Mouse (Mus musculus) hindbrain, embryonic 12.5 days (tissue): Measurements from ENCODE around the gene Myadm. TPM values are rescaled to one million over a fixed set of nuclear protein-coding genes. Genes with fewer than 3 reads are reported as not detected.

ENCODE experiments used
- ATAC-seq: fragments of 200-750 bp; cut with Nextera tagmentation; 2 replicates; pipeline ENCODE4 v1.8.0; 2017; ENCODE audit warnings: moderate TSS enrichment; ENCODE audit not compliant: low FRiP score
- H3K27ac ChIP-seq: fragments of 300-500 bp; sonication (generic); 2 replicates; pipeline ENCODE4 v1.5.1; 2016; ENCODE audit warnings: mild to moderate bottlenecking
- H3K27me3 ChIP-seq: fragments of 300-500 bp; sonication (generic); 2 replicates; pipeline ENCODE4 v1.6.1; 2016; ENCODE audit warnings: mild to moderate bottlenecking
- H3K36me3 ChIP-seq: fragments of 300-500 bp; sonication (generic); 2 replicates; pipeline ENCODE4 v1.6.1; 2016; ENCODE audit warnings: mild to moderate bottlenecking
- H3K4me1 ChIP-seq: fragments of 300-500 bp; sonication (generic); 2 replicates; pipeline ENCODE4 v1.6.1; 2016
- H3K4me2 ChIP-seq: fragments of 300-500 bp; sonication (generic); replicated peaks from 2 replicates; pipeline ENCODE4 v1.6.1; 2016; ENCODE audit warnings: mild to moderate bottlenecking
- H3K4me3 ChIP-seq: fragments of 300-500 bp; sonication (generic); 2 replicates; pipeline ENCODE4 v1.5.1; 2016; ENCODE audit warnings: mild to moderate bottlenecking
- H3K9ac ChIP-seq: fragments of 300-500 bp; sonication (generic); 2 replicates; pipeline ENCODE4 v1.6.1; 2016; ENCODE audit warnings: mild to moderate bottlenecking, moderate library complexity
- H3K9me3 ChIP-seq: fragments of 300-500 bp; sonication (generic); replicated peaks from 2 replicates; pipeline ENCODE4 v1.6.1; 2016; ENCODE audit warnings: mild to moderate bottlenecking
- WGBS: fragments of 180-500 bp; shearing (Covaris S2); methylation state at CpG from one replicate; pipeline ENCODE4 v1.1.7; 2016; 5-methylcytosine and 5-hydroxymethylcytosine counted together
- polyA plus RNA-seq: library from polyadenylated mRNA; unstranded; fragments of >200 nt; fragmentation: Nextera tagmentation; extraction: Ambion mirVana; gene quantifications from 2 replicates; pipeline ENCODE4 v1.2.1, GENCODE M21; 2016

Gene Myadm
- polyA plus RNA-seq, 1 experiment from 2014 or later: 36.1 TPM

GRCm38 (mm10) chr7:3292791-3293190 lies 3.9 kb downstream of the Myadm start:
- 4% methylated on average over 14 of the region's 14 CpGs for WGBS
- ATAC-seq: no peak

GRCm38 (mm10) chr7:3294794-3295193 lies 5.9 kb downstream of the Myadm start:
- peaks cover 2% of the 10 kb centered on the region; the same call in 1 of the 2 replicates for H3K27me3 ChIP-seq
- 92% methylated on average over 1 of the region's 1 CpGs for WGBS
- no peak overlapping the region for H3K4me2 ChIP-seq
- no peak for ATAC-seq
- H3K4me1 ChIP-seq: peaks cover 19% of the 10 kb centered on the region
- no peak overlapping the region for H3K4me3 ChIP-seq
- H3K9me3 ChIP-seq: no peaks in the 10 kb centered on the region
- no peak overlapping the region for H3K9ac ChIP-seq
- H3K36me3 ChIP-seq: peaks cover 37% of the 10 kb centered on the region
- H3K27ac ChIP-seq: no peak overlapping the region

More at GRCm38 (mm10) chr7:3292791-3293190, 3.9 kb downstream of the Myadm start:
- peaks cover 21% of the 10 kb centered on the region for H3K4me1 ChIP-seq
- H3K4me3 ChIP-seq: peak overlapping the region; percentile 24
- H3K27me3 ChIP-seq: no peaks in the 10 kb centered on the region
- 0 out of 2 replicates have a peak overlapping the region, but pooled peaks have one; percentile 52 for H3K27ac ChIP-seq
- H3K36me3 ChIP-seq: peaks cover 29% of the 10 kb centered on the region
- H3K9me3 ChIP-seq: no peaks in the 10 kb centered on the region
- peak overlapping the region; percentile 49; the same call in 1 of the 2 replicates for H3K9ac ChIP-seq
- peak overlapping the region; percentile 50 for H3K4me2 ChIP-seq

GRCm38 (mm10) chr7:3295321-3296110 lies 6.6 kb downstream of the Myadm start:
- Histone ChIP-seq H3K4me1 (peaks cover 15% of the 10 kb centered on the region), H3K27ac (no peak overlapping the region), H3K4me3 (no peak overlapping the region), H3K36me3 (peaks cover 39% of the 10 kb centered on the region), H3K27me3 (peaks cover 9% of the 10 kb centered on the region), H3K9me3 (no peaks in the 10 kb centered on the region), H3K9ac (no peak overlapping the region), H3K4me2 (no peak overlapping the region)
- no peak for ATAC-seq
- 90% methylated on average over 5 of the region's 5 CpGs for WGBS

GRCm38 (mm10) chr7:3296711-3297110 lies 7.8 kb downstream of the Myadm start:
- H3K4me3 ChIP-seq: no peak overlapping the region
- no peak overlapping the region for H3K27ac ChIP-seq
- peaks cover 6% of the 10 kb centered on the region for H3K4me1 ChIP-seq
- peaks cover 21% of the 10 kb centered on the region for H3K27me3 ChIP-seq
- H3K4me2 ChIP-seq: no peak overlapping the region
- WGBS: 92% methylated on average over 16 of the region's 16 CpGs
- no peak for ATAC-seq
- no peak overlapping the region for H3K9ac ChIP-seq
- H3K9me3 ChIP-seq: no peaks in the 10 kb centered on the region
- H3K36me3 ChIP-seq: peaks cover 39% of the 10 kb centered on the region

- WGBS: 56% methylated on average over 7 of the region's 7 CpGs
- Histone ChIP-seq H3K4me2 (no peak overlapping the region), H3K27ac (no peak overlapping the region), H3K9ac (no peak overlapping the region), H3K36me3 (peaks cover 34% of the 10 kb centered on the region), H3K27me3 (peaks cover 53% of the 10 kb centered on the region), H3K4me3 (no peak overlapping the region), H3K4me1 (peaks cover 31% of the 10 kb centered on the region), H3K9me3 (no peaks in the 10 kb centered on the region)
- no peak for ATAC-seq
Measured at GRCm38 (mm10) chr7:3299941-3300617, 11.2 kb downstream of the Myadm start.

- Histone ChIP-seq H3K4me2 (no peak overlapping the region), H3K27me3 (peaks cover 62% of the 10 kb centered on the region), H3K9me3 (no peaks in the 10 kb centered on the region), H3K9ac (no peak overlapping the region), H3K27ac (no peak overlapping the region), H3K36me3 (peaks cover 27% of the 10 kb centered on the region), H3K4me3 (no peak overlapping the region), H3K4me1 (peaks cover 34% of the 10 kb centered on the region)
- WGBS: 66% methylated on average over 8 of the region's 8 CpGs
- no peak for ATAC-seq
Measured at GRCm38 (mm10) chr7:3300891-3301627, 12.2 kb downstream of the Myadm start.

- WGBS: 9% methylated on average over 33 of the region's 33 CpGs
- peak; percentile 14 for ATAC-seq
- H3K27me3 ChIP-seq: peaks cover 63% of the 10 kb centered on the region
Measured at GRCm38 (mm10) chr7:3301628-3302555, 13.0 kb downstream of the Myadm start.

GRCm38 (mm10) chr7:3302556-3303275 lies 13.8 kb downstream of the Myadm start:
- H3K27me3 ChIP-seq: peaks cover 63% of the 10 kb centered on the region
- 0 out of 2 replicates have a peak overlapping the region, but pooled peaks have one; percentile 41 for H3K9ac ChIP-seq
- 0 out of 2 replicates have a peak, but pooled peaks have one; percentile 5 for ATAC-seq
- peaks cover 34% of the 10 kb centered on the region for H3K4me1 ChIP-seq
- no peaks in the 10 kb centered on the region for H3K9me3 ChIP-seq
- 3% methylated on average over 16 of the region's 16 CpGs for WGBS
- peak overlapping the region; percentile 40 for H3K4me3 ChIP-seq
- H3K4me2 ChIP-seq: peak overlapping the region; percentile 80
- H3K36me3 ChIP-seq: peaks cover 11% of the 10 kb centered on the region; the same call in 1 of the 2 replicates
- H3K27ac ChIP-seq: no peak overlapping the region

More at GRCm38 (mm10) chr7:3301628-3302555, 13.0 kb downstream of the Myadm start:
- H3K36me3 ChIP-seq: peaks cover 19% of the 10 kb centered on the region
- H3K27ac ChIP-seq: no peak overlapping the region
- H3K9me3 ChIP-seq: no peaks in the 10 kb centered on the region
- peak overlapping the region; percentile 80 for H3K4me2 ChIP-seq
- no peak overlapping the region for H3K9ac ChIP-seq
- H3K4me3 ChIP-seq: peak overlapping the region; percentile 40
- H3K4me1 ChIP-seq: peaks cover 34% of the 10 kb centered on the region

- H3K27me3 ChIP-seq: peaks cover 63% of the 10 kb centered on the region
- H3K9me3 ChIP-seq: no peaks in the 10 kb centered on the region
- ATAC-seq: peak; percentile 74
- H3K27ac ChIP-seq: no peak overlapping the region
- WGBS: under 1% methylated on average over 27 of the region's 29 CpGs
- H3K4me1 ChIP-seq: peaks cover 34% of the 10 kb centered on the region
- peak overlapping the region; percentile 80 for H3K4me2 ChIP-seq
- peak overlapping the region; percentile 41; the same call in 1 of the 2 replicates for H3K9ac ChIP-seq
- peak overlapping the region; percentile 40 for H3K4me3 ChIP-seq
- H3K36me3 ChIP-seq: peaks cover 7% of the 10 kb centered on the region; the same call in 1 of the 2 replicates
Measured at GRCm38 (mm10) chr7:3303276-3303781, 14.4 kb downstream of the Myadm start.

GRCm38 (mm10) chr7:3303789-3304188 lies 14.9 kb downstream of the Myadm start:
- WGBS: 3% methylated on average over 12 of the region's 12 CpGs
- no peak overlapping the region for H3K27ac ChIP-seq
- 0 out of 2 replicates have a peak, but pooled peaks cover 7% of the 10 kb centered on the region for H3K36me3 ChIP-seq
- no peaks in the 10 kb centered on the region for H3K9me3 ChIP-seq
- H3K4me3 ChIP-seq: peak overlapping the region; percentile 40
- peak; percentile 41 for ATAC-seq
- H3K27me3 ChIP-seq: peaks cover 65% of the 10 kb centered on the region
- peak overlapping the region; percentile 41; the same call in 1 of the 2 replicates for H3K9ac ChIP-seq
- peaks cover 34% of the 10 kb centered on the region for H3K4me1 ChIP-seq
- H3K4me2 ChIP-seq: peak overlapping the region; percentile 80
